Comparison of ENCODE assay signal across 8 mouse cellular contexts in genomic region chr7:126396298-126397119, GRCm38 (mm10). TPM values are rescaled to one million over a fixed set of nuclear protein-coding genes. Genes with fewer than 3 reads are reported as not detected.
DNase-seq lines count a peak whose midpoint lies in the region; ATAC-seq and TF ChIP-seq lines count a peak whose summit lies in the region.

TSS of gene Nfatc2ip (minus strand) at chr7:126396737.

- peaks cover 4 to 12% of the 10 kb centered on the region in 2 experiments for H3K36me3 ChIP-seq in CH12.LX (replicated peaks in 1 of 2; ENCODE audit: control insufficient read depth in 1 of 2, insufficient read depth in 1 of 2, low read length in 1 of 2)
- no peaks in the 10 kb centered on the region for H3K36me3 ChIP-seq in forebrain, embryonic 11.5 days (ENCODE audit: control insufficient read depth, insufficient read depth, low read length)
- H3K36me3 ChIP-seq in heart, embryonic 16.5 days (ENCODE audit: control insufficient read depth, insufficient read depth): 0 out of 2 replicates have a peak, but pooled peaks cover 2% of the 10 kb centered on the region
- H3K36me3 ChIP-seq in liver, embryonic 15.5 days (replicated peaks): peaks cover 6% of the 10 kb centered on the region
- H3K36me3 ChIP-seq in neural tube, embryonic 12.5 days: 0 out of 2 replicates have a peak, but pooled peaks cover 3% of the 10 kb centered on the region

- no peak within 1 kb of the TSS; the same call in 1 of the 2 replicates for H3K27ac ChIP-seq in CH12.LX (ENCODE audit: insufficient read depth, low read depth)
- H3K27ac ChIP-seq in forebrain, embryonic 11.5 days (ENCODE audit: low read depth, low read length): no peak within 1 kb of the TSS
- peak within 1 kb of the TSS; percentile 73 for H3K27ac ChIP-seq in heart, embryonic 16.5 days (ENCODE audit: low read length)
- peak within 1 kb of the TSS; percentile 82 for H3K27ac ChIP-seq in liver, embryonic 15.5 days (replicated peaks)
- H3K27ac ChIP-seq in neural tube, embryonic 12.5 days: no peak within 1 kb of the TSS

- TF ChIP-seq RAD21 in CH12.LX (IDR thresholded peaks at IDR 0.05; ENCODE audit: low read depth, low read length): no peak

- peaks cover 4% of the 10 kb centered on the region; the same call in 1 of the 2 replicates for H3K79me2 ChIP-seq in CH12.LX (replicated peaks; ENCODE audit: control insufficient read depth, extremely low read depth, insufficient read depth, poor library complexity, severe bottlenecking)

- ATAC-seq in forebrain, embryonic 11.5 days (replicated peaks; ENCODE audit: low FRiP score): peak; percentile 100
- peak; percentile 100 for ATAC-seq in heart, embryonic 16.5 days (replicated peaks; ENCODE audit: extremely low read depth, insufficient read depth, low FRiP score)
- ATAC-seq in liver, embryonic 15.5 days (ENCODE audit: insufficient read depth): peak; percentile 98
- peak; percentile 100 for ATAC-seq in neural tube, embryonic 12.5 days (ENCODE audit: low FRiP score, low read depth)

- WGBS in forebrain, embryonic 11.5 days: under 1% methylated on average over 59 of the region's 59 CpGs
- under 1% methylated on average over 59 of the region's 59 CpGs for WGBS in heart, embryonic 16.5 days
- under 1% methylated on average over 59 of the region's 59 CpGs for WGBS in liver, embryonic 15.5 days (ENCODE audit: insufficient replicate concordance)
- 0% methylated on average over 59 of the region's 59 CpGs for WGBS in neural tube, embryonic 12.5 days

- H3K4me1 ChIP-seq in CH12.LX (ENCODE audit: control insufficient read depth in 1 of 2, insufficient read depth in 2 of 2): peaks cover 2 to 28% of the 10 kb centered on the region in 2 experiments; a peak in 2 of 4 replicates
- 0 out of 2 replicates have a peak, but pooled peaks cover 3% of the 10 kb centered on the region for H3K4me1 ChIP-seq in forebrain, embryonic 11.5 days (replicated peaks; ENCODE audit: control insufficient read depth, insufficient read depth, low read length)
- H3K4me1 ChIP-seq in heart, embryonic 16.5 days (ENCODE audit: control insufficient read depth, insufficient read depth, low read length): peaks cover 10% of the 10 kb centered on the region
- peaks cover 32% of the 10 kb centered on the region for H3K4me1 ChIP-seq in liver, embryonic 15.5 days (replicated peaks)
- H3K4me1 ChIP-seq in neural tube, embryonic 12.5 days: peaks cover 7% of the 10 kb centered on the region

- TF ChIP-seq CTCF in CH12.LX (conservative IDR thresholded peaks at IDR 0.05 in 1 of 2, IDR thresholded peaks at IDR 0.05 in 1 of 2; ENCODE audit: low read depth in 2 of 2, low read length in 2 of 2): no peak

- no peak for TF ChIP-seq EP300 in CH12.LX (IDR thresholded peaks at IDR 0.05; ENCODE audit: low read length)

- H3K4me2 ChIP-seq in CH12.LX (ENCODE audit: insufficient read depth, low read depth, poor library complexity, severe bottlenecking): peak within 1 kb of the TSS; percentile 73
- H3K4me2 ChIP-seq in forebrain, embryonic 11.5 days (ENCODE audit: low read depth, low read length, severe bottlenecking): peak within 1 kb of the TSS; percentile 71
- H3K4me2 ChIP-seq in heart, embryonic 16.5 days (ENCODE audit: low read depth, low read length): peak within 1 kb of the TSS; percentile 89
- H3K4me2 ChIP-seq in liver, embryonic 15.5 days: peak within 1 kb of the TSS; percentile 80
- H3K4me2 ChIP-seq in neural tube, embryonic 12.5 days (replicated peaks): peak within 1 kb of the TSS; percentile 73

- H3K27me3 ChIP-seq in CH12.LX (replicated peaks): no peaks in the 10 kb centered on the region
- H3K27me3 ChIP-seq in forebrain, embryonic 11.5 days (ENCODE audit: control insufficient read depth, insufficient read depth, low read length): no peaks in the 10 kb centered on the region
- H3K27me3 ChIP-seq in heart, embryonic 16.5 days (ENCODE audit: control insufficient read depth, insufficient read depth, low read length): no peaks in the 10 kb centered on the region
- no peaks in the 10 kb centered on the region for H3K27me3 ChIP-seq in liver, embryonic 15.5 days
- H3K27me3 ChIP-seq in neural tube, embryonic 12.5 days (replicated peaks): no peaks in the 10 kb centered on the region

- peak within 1 kb of the TSS; percentile 88 to 95 (median 95) for H3K4me3 ChIP-seq in CH12.LX (replicated peaks in 1 of 3; ENCODE audit: low read depth in 2 of 3, low read length in 2 of 3, poor library complexity in 1 of 3)
- H3K4me3 ChIP-seq in forebrain, embryonic 11.5 days (ENCODE audit: low read depth, low read length): peak within 1 kb of the TSS; percentile 89
- H3K4me3 ChIP-seq in heart, embryonic 16.5 days (ENCODE audit: low read length): peak within 1 kb of the TSS; percentile 96
- peak within 1 kb of the TSS; percentile 89 for H3K4me3 ChIP-seq in liver, embryonic 15.5 days (replicated peaks)
- peak within 1 kb of the TSS; percentile 68 for H3K4me3 ChIP-seq in neural tube, embryonic 12.5 days

- in situ Hi-C loops in CH12.LX (cut with MboI; ENCODE audit: low pct_ligation_motif_present, low pct_unique_long_range_greater_than_20kb, low sequenced_read_pairs): loop anchor here (5.0 kb wide), 3 partner anchors 41 to 131 kb away; no protein-coding TSS in a partner anchor

- DNase-seq in CH12.LX (ENCODE audit: extremely low read depth): peak; percentile 99
- DNase-seq in c-Kit-positive CD71-positive TER-119-negative erythroid progenitor cells, embryonic 14.5 days (ENCODE audit: low read depth): peak; percentile 96
- DNase-seq in forebrain, embryonic 11.5 days (ENCODE audit: low spot score): peak; percentile 95
- peak; percentile 92 to 98 for DNase-seq in kidney, postnatal 36 days
- DNase-seq in telencephalon, adult 2 months (ENCODE audit: low read depth, low spot score): peak; percentile 99

- peak within 1 kb of the TSS; percentile 87 for H3K9ac ChIP-seq in CH12.LX (ENCODE audit: insufficient read depth, low read depth)
- H3K9ac ChIP-seq in forebrain, embryonic 11.5 days (ENCODE audit: low read length): peak within 1 kb of the TSS; percentile 76
- H3K9ac ChIP-seq in heart, embryonic 16.5 days (ENCODE audit: low read length): peak within 1 kb of the TSS; percentile 89
- H3K9ac ChIP-seq in liver, embryonic 15.5 days: peak within 1 kb of the TSS; percentile 94
- peak within 1 kb of the TSS; percentile 72 for H3K9ac ChIP-seq in neural tube, embryonic 12.5 days

- TF ChIP-seq POLR2A in CH12.LX (IDR thresholded peaks at IDR 0.05; ENCODE audit: low read depth, low read length): peak; percentile 91

- dilution Hi-C loops in CH12.LX (cut with MboI; ENCODE audit: extremely low pct_ligation_motif_present, extremely low pct_unique_long_range_greater_than_20kb, low sequenced_read_pairs): no loop called here

- H3K9me3 ChIP-seq in CH12.LX (replicated peaks; ENCODE audit: low read length): no peaks in the 10 kb centered on the region
- H3K9me3 ChIP-seq in forebrain, embryonic 11.5 days (ENCODE audit: control insufficient read depth, low read length): no peaks in the 10 kb centered on the region
- no peaks in the 10 kb centered on the region for H3K9me3 ChIP-seq in heart, embryonic 16.5 days (replicated peaks; ENCODE audit: control insufficient read depth, low read length)
- H3K9me3 ChIP-seq in liver, embryonic 15.5 days (replicated peaks): no peaks in the 10 kb centered on the region
- H3K9me3 ChIP-seq in neural tube, embryonic 12.5 days: no peaks in the 10 kb centered on the region

TF ChIP-seq in CH12.LX, 34 proteins besides CTCF, POLR2A, EP300 and RAD21 (continues in another document):
- TF ChIP-seq IRF4 (IDR thresholded peaks at IDR 0.05; ENCODE audit: low read depth, low read length): peak; percentile 93
- TF ChIP-seq MAX (IDR thresholded peaks at IDR 0.05; ENCODE audit: low read length): peak; percentile 15; the same call in 1 of the 2 replicates
- 0 out of 2 replicates have a peak, but pooled peaks have one; percentile 19 for TF ChIP-seq ZMIZ1 (IDR thresholded peaks at IDR 0.05; ENCODE audit: low read depth, low read length)
- no peak for TF ChIP-seq ZNF384 (IDR thresholded peaks at IDR 0.05; ENCODE audit: low read depth, low read length)
- no peak for TF ChIP-seq JUN (IDR thresholded peaks at IDR 0.05; ENCODE audit: insufficient read depth, low read depth, low read length)
- TF ChIP-seq USF1 (IDR thresholded peaks at IDR 0.05; ENCODE audit: low read depth, low read length): no peak
- peak; percentile 91 for TF ChIP-seq KAT2A (IDR thresholded peaks at IDR 0.05; ENCODE audit: insufficient replicate concordance, low read length)
- TF ChIP-seq GABPA (IDR thresholded peaks at IDR 0.05; ENCODE audit: insufficient replicate concordance, low read depth, low read length): no peak; the same call in 1 of the 2 replicates
- TF ChIP-seq TCF12 (IDR thresholded peaks at IDR 0.05; ENCODE audit: low read depth, low read length): peak; percentile 68
- TF ChIP-seq RCOR1 (conservative IDR thresholded peaks at IDR 0.05; ENCODE audit: low read depth, low read length): no peak
- no peak for TF ChIP-seq BHLHE40 (IDR thresholded peaks at IDR 0.05; ENCODE audit: low read depth, low read length)
- peak; percentile 97 for TF ChIP-seq HCFC1 (IDR thresholded peaks at IDR 0.05; ENCODE audit: low read depth, low read length)
- TF ChIP-seq PAX5 (IDR thresholded peaks at IDR 0.05; ENCODE audit: low read length): no peak
- no peak for TF ChIP-seq ETS1 (conservative IDR thresholded peaks at IDR 0.05; ENCODE audit: low read depth, low read length)
- no peak for TF ChIP-seq SMC3 (IDR thresholded peaks at IDR 0.05; ENCODE audit: low read depth, low read length)
- no peak for TF ChIP-seq MEF2A (IDR thresholded peaks at IDR 0.05; ENCODE audit: borderline replicate concordance, low read depth, low read length)
- TF ChIP-seq ELF1 (IDR thresholded peaks at IDR 0.05; ENCODE audit: low read depth, low read length): peak; percentile 97
- TF ChIP-seq NELFE (IDR thresholded peaks at IDR 0.05; ENCODE audit: low read depth, low read length): peak; percentile 82
- TF ChIP-seq MYC (IDR thresholded peaks at IDR 0.05; ENCODE audit: low read depth, low read length): 0 out of 2 replicates have a peak, but pooled peaks have one; percentile 24
- no peak for TF ChIP-seq CHD1 (IDR thresholded peaks at IDR 0.05; ENCODE audit: low read depth, low read length)
- TF ChIP-seq CHD2 (IDR thresholded peaks at IDR 0.05; ENCODE audit: low read length): peak; percentile 99
- TF ChIP-seq MAZ (IDR thresholded peaks at IDR 0.05; ENCODE audit: low read depth, low read length): no peak

RNA-seq across cellular contexts. Expression of gene Nfatc2ip, which starts in this region (rescaled TPM):
- total RNA-seq in CH12.LX (2012; rRNA removed) (7.8 and 8.8 TPM in 2 replicates), CH12.LX (2014; rRNA removed) (15.0 and 16.8 TPM in 2 replicates)
- 13.0 and 13.9 TPM in 2 replicates for polyA plus RNA-seq in CH12.LX (2012; ENCODE audit: insufficient read length, low read depth)
- polyA plus RNA-seq in forebrain, embryonic 11.5 days (2014; fragmentation: Nextera tagmentation; extraction: Ambion mirVana): 3.6 and 4.5 TPM in 2 replicates
- 1.4 TPM in 2 replicates for polyA plus RNA-seq in heart, embryonic 16.5 days (2015; fragmentation: Nextera tagmentation; extraction: Ambion mirVana)
- polyA plus RNA-seq in liver, embryonic 15.5 days (2015; fragmentation: Nextera tagmentation; extraction: Ambion mirVana): 2.0 and 2.9 TPM in 2 replicates
- 3.2 and 4.2 TPM in 2 replicates for polyA plus RNA-seq in neural tube, embryonic 12.5 days (2016; fragmentation: Nextera tagmentation; extraction: Ambion mirVana)

Comparison
In these comparisons a context has a peak if more than half of its experiments do, and no peak if none do; other contexts are left out.
1. H3K27ac ChIP-seq: peak in heart, embryonic 16.5 days (single experiment) and liver, embryonic 15.5 days (single experiment); none in CH12.LX (single experiment), forebrain, embryonic 11.5 days (single experiment) and neural tube, embryonic 12.5 days (single experiment).
2. Peak in every context shown above with its lines, with median percentiles within 50 percentile points of each other: DNase-seq, H3K4me2 ChIP-seq, H3K4me3 ChIP-seq, H3K9ac ChIP-seq and ATAC-seq.